Mouse (Mus musculus) thymus, adult 2 months (tissue): ENCODE measurements around the gene Umad1.

Experiments used
- CTCF ChIP-seq: fragments of 200-500 bp; IDR thresholded peaks from 2 replicates; pipeline ENCODE4 v1.5.1; 2012; ENCODE audit warnings: mild to moderate bottlenecking, control low read depth, low read length, moderate library complexity, borderline replicate concordance; ENCODE audit not compliant: control insufficient read depth, poor library complexity, insufficient read depth; ENCODE audit errors: extremely low read depth
- POLR2A ChIP-seq: fragments of 200-500 bp; IDR thresholded peaks from 2 replicates; pipeline ENCODE4 v1.6.1; 2012; ENCODE audit warnings: mild to moderate bottlenecking, low read length, control low read depth, moderate library complexity; ENCODE audit not compliant: control insufficient read depth, poor library complexity, insufficient read depth; ENCODE audit errors: extremely low read depth

DNA sequence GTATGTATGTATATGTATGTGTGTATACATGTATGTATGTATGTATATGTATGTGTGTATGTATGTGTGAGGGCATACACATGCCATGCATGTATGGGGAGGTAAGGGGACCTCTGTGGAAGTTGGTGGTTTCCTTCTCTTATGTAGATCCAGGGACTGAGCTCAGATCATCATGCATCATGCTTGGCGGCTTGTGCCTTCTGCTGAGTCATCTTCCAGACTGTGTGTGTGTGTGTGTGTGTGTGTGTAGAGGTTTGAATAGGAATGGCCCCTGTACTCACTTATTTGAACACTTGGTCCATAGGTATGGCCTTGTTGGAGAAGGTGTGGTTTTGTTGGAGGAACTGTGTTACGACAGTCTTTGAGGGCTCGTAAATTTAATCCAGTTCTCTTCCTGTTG is 27.1 kb downstream of the Umad1 start:
- TF ChIP-seq POLR2A (no peak), CTCF (no peak)
